Mouse (Mus musculus): ENCODE measurements around the gene Tmcc2. TPM values are rescaled to one million over a fixed set of nuclear protein-coding genes. Genes with fewer than 3 reads are reported as not detected.

The Tmcc2 gene
- total and polyA plus RNA-seq, 3 experiments: 0.14 to 0.34 TPM; not detected in 1

GRCm38 (mm10) chr1:132364388-132364787, 26.7 kb downstream of the Tmcc2 start:
- in situ Hi-C loops (cut with MboI; ENCODE audit: low pct_ligation_motif_present, low pct_unique_long_range_greater_than_20kb, low sequenced_read_pairs) (loop anchor here (10.0 kb wide), 1 partner anchor 230 kb away; no protein-coding TSS in a partner anchor), dilution Hi-C loops (cut with MboI; ENCODE audit: extremely low pct_ligation_motif_present, extremely low pct_unique_long_range_greater_than_20kb, low sequenced_read_pairs) (no loop called here)
- Histone ChIP-seq H3K4me1 (ENCODE audit: control insufficient read depth in 1 of 2, insufficient read depth in 2 of 2) (peaks cover 7 to 24% of the 10 kb centered on the region in 2 experiments), H3K4me3 (replicated peaks in 1 of 3; ENCODE audit: low read depth in 2 of 3, low read length in 2 of 3, poor library complexity in 1 of 3) (no peak overlapping the region), H3K9ac (ENCODE audit: insufficient read depth, low read depth) (no peak overlapping the region), H3K4me2 (ENCODE audit: insufficient read depth, low read depth, poor library complexity, severe bottlenecking) (no peak overlapping the region), H3K36me3 (replicated peaks in 1 of 2; ENCODE audit: control insufficient read depth in 1 of 2, insufficient read depth in 1 of 2, low read length in 1 of 2) (peaks cover 0 to 2% of the 10 kb centered on the region in 2 experiments), H3K27ac (ENCODE audit: insufficient read depth, low read depth) (no peak overlapping the region), H3K9me3 (replicated peaks; ENCODE audit: low read length) (no peaks in the 10 kb centered on the region), H3K79me2 (replicated peaks; ENCODE audit: control insufficient read depth, extremely low read depth, insufficient read depth, poor library complexity, severe bottlenecking) (no peaks in the 10 kb centered on the region), H3K27me3 (replicated peaks) (peaks cover 2% of the 10 kb centered on the region)
- TF ChIP-seq NELFE (IDR thresholded peaks at IDR 0.05; ENCODE audit: low read depth, low read length) (no peak), KAT2A (IDR thresholded peaks at IDR 0.05; ENCODE audit: insufficient replicate concordance, low read length) (no peak), MAFK (IDR thresholded peaks at IDR 0.05; ENCODE audit: insufficient replicate concordance, low read length) (no peak), MYC (IDR thresholded peaks at IDR 0.05; ENCODE audit: low read depth, low read length) (no peak), TCF12 (IDR thresholded peaks at IDR 0.05; ENCODE audit: low read depth, low read length) (no peak), TBP (conservative IDR thresholded peaks at IDR 0.05; ENCODE audit: low read depth, low read length) (no peak)
- no peak for DNase-seq (ENCODE audit: extremely low read depth)

GRCm38 (mm10) chr1:132361959-132362358, 29.1 kb downstream of the Tmcc2 start:
- in situ Hi-C loops (cut with MboI; ENCODE audit: low pct_ligation_motif_present, low pct_unique_long_range_greater_than_20kb, low sequenced_read_pairs) (loop anchor here (10.0 kb wide), 1 partner anchor 233 kb away; no protein-coding TSS in a partner anchor), dilution Hi-C loops (cut with MboI; ENCODE audit: extremely low pct_ligation_motif_present, extremely low pct_unique_long_range_greater_than_20kb, low sequenced_read_pairs) (no loop called here)
- Histone ChIP-seq H3K27ac (ENCODE audit: insufficient read depth, low read depth) (no peak overlapping the region), H3K4me1 (ENCODE audit: control insufficient read depth in 1 of 2, insufficient read depth in 2 of 2) (peaks cover 5 to 13% of the 10 kb centered on the region in 2 experiments), H3K36me3 (replicated peaks in 1 of 2; ENCODE audit: control insufficient read depth in 1 of 2, insufficient read depth in 1 of 2, low read length in 1 of 2) (peaks cover 0 to 4% of the 10 kb centered on the region in 2 experiments), H3K4me3 (replicated peaks in 1 of 3; ENCODE audit: low read depth in 2 of 3, low read length in 2 of 3, poor library complexity in 1 of 3) (no peak overlapping the region), H3K27me3 (replicated peaks) (peaks cover 2% of the 10 kb centered on the region), H3K4me2 (ENCODE audit: insufficient read depth, low read depth, poor library complexity, severe bottlenecking) (no peak overlapping the region), H3K9ac (ENCODE audit: insufficient read depth, low read depth) (no peak overlapping the region), H3K79me2 (replicated peaks; ENCODE audit: control insufficient read depth, extremely low read depth, insufficient read depth, poor library complexity, severe bottlenecking) (no peaks in the 10 kb centered on the region), H3K9me3 (replicated peaks; ENCODE audit: low read length) (no peaks in the 10 kb centered on the region)
- DNase-seq (ENCODE audit: extremely low read depth): no peak
- TF ChIP-seq USF2 (conservative IDR thresholded peaks at IDR 0.05; ENCODE audit: low read depth, low read length) (no peak), E2F4 (IDR thresholded peaks at IDR 0.05; ENCODE audit: insufficient replicate concordance, low read depth, low read length) (no peak), POLR2AphosphoS2 (IDR thresholded peaks at IDR 0.05; ENCODE audit: low read depth, low read length) (no peak), MAFK (IDR thresholded peaks at IDR 0.05; ENCODE audit: insufficient replicate concordance, low read length) (no peak), ELF1 (IDR thresholded peaks at IDR 0.05; ENCODE audit: low read depth, low read length) (no peak), MAZ (IDR thresholded peaks at IDR 0.05; ENCODE audit: low read depth, low read length) (no peak), USF1 (IDR thresholded peaks at IDR 0.05; ENCODE audit: low read depth, low read length) (no peak), EP300 (IDR thresholded peaks at IDR 0.05; ENCODE audit: low read length) (no peak), BHLHE40 (IDR thresholded peaks at IDR 0.05; ENCODE audit: low read depth, low read length) (no peak), SMC3 (IDR thresholded peaks at IDR 0.05; ENCODE audit: low read depth, low read length) (no peak), PAX5 (IDR thresholded peaks at IDR 0.05; ENCODE audit: low read length) (no peak), RCOR1 (conservative IDR thresholded peaks at IDR 0.05; ENCODE audit: low read depth, low read length) (no peak), ZNF384 (IDR thresholded peaks at IDR 0.05; ENCODE audit: low read depth, low read length) (no peak), ZMIZ1 (IDR thresholded peaks at IDR 0.05; ENCODE audit: low read depth, low read length) (no peak), MAX (IDR thresholded peaks at IDR 0.05; ENCODE audit: low read length) (no peak), RAD21 (IDR thresholded peaks at IDR 0.05; ENCODE audit: low read depth, low read length) (no peak), CHD1 (IDR thresholded peaks at IDR 0.05; ENCODE audit: low read depth, low read length) (no peak), MXI1 (IDR thresholded peaks at IDR 0.05; ENCODE audit: low read depth, low read length) (no peak), TBP (conservative IDR thresholded peaks at IDR 0.05; ENCODE audit: low read depth, low read length) (no peak), ETS1 (conservative IDR thresholded peaks at IDR 0.05; ENCODE audit: low read depth, low read length) (no peak)

Data from CH12.LX (cell line).